Mouse (Mus musculus) olfactory bulb, adult 2 months (tissue): ENCODE measurements at regions not wholly inside any gene's neighbourhood (a gene's known extent, or its start where the extent isn't known, plus 50 kb on each side); places are given as distances from the start of the nearest gene placed in this dataset.

ENCODE experiments used
- H3K27ac ChIP-seq: fragments of 200-500 bp; 2 replicates; pipeline ENCODE4 v1.5.1; 2012; ENCODE audit warnings: low read depth, low read length; ENCODE audit not compliant: insufficient read depth
- H3K4me1 ChIP-seq: fragments of 200-500 bp; 2 replicates; pipeline ENCODE4 v1.6.1; 2012; ENCODE audit warnings: low read length; ENCODE audit not compliant: control insufficient read depth, insufficient read depth
- H3K4me3 ChIP-seq: fragments of 200-500 bp; 2 replicates; pipeline ENCODE4 v1.5.1; 2012; ENCODE audit warnings: mild to moderate bottlenecking, low read depth, low read length, moderate library complexity; ENCODE audit not compliant: insufficient read depth
- CTCF ChIP-seq: fragments of 200-500 bp; IDR thresholded peaks from 2 replicates; pipeline ENCODE4 v1.5.1; 2012; ENCODE audit warnings: low read depth, mild to moderate bottlenecking, low read length, moderate library complexity; ENCODE audit not compliant: insufficient read depth
- POLR2A ChIP-seq: fragments of 200-500 bp; IDR thresholded peaks from 2 replicates; pipeline ENCODE4 v1.6.1; 2012; ENCODE audit warnings: mild to moderate bottlenecking, low read depth, low read length, moderate library complexity; ENCODE audit not compliant: insufficient read depth
- WGBS: fragments of 180-500 bp; shearing (Covaris S2); methylation state at CpG from one replicate; pipeline ENCODE4 v1.1.7; 2018; 5-methylcytosine and 5-hydroxymethylcytosine counted together

DNA sequence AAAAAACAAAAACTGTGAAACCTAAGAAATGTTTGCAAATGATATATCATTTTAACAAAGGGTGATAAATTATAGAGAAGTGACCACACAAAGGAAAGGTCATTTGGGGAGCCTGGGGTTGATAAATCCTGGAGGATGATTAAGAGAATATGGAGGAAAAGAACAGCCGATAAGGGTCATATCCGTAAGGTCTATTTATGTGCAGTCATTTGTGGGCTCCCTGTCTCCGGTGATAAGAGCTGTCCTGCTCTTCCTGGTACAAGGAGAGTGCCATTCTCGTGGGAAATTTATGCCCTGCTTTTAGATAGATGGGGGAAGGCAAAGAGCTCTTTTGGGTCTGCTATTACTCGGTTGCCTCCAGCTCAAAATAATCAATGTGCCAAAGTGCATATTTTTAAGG, 175.9 kb upstream of the Jarid2 start:
- no peak overlapping the region for H3K4me3 ChIP-seq
- TF ChIP-seq POLR2A (no peak), CTCF (no peak)
- peaks cover 7% of the 10 kb centered on the region for H3K4me1 ChIP-seq
- no peak overlapping the region for H3K27ac ChIP-seq
- 89% methylated on average over 5 of the region's 5 CpGs for WGBS

DNA sequence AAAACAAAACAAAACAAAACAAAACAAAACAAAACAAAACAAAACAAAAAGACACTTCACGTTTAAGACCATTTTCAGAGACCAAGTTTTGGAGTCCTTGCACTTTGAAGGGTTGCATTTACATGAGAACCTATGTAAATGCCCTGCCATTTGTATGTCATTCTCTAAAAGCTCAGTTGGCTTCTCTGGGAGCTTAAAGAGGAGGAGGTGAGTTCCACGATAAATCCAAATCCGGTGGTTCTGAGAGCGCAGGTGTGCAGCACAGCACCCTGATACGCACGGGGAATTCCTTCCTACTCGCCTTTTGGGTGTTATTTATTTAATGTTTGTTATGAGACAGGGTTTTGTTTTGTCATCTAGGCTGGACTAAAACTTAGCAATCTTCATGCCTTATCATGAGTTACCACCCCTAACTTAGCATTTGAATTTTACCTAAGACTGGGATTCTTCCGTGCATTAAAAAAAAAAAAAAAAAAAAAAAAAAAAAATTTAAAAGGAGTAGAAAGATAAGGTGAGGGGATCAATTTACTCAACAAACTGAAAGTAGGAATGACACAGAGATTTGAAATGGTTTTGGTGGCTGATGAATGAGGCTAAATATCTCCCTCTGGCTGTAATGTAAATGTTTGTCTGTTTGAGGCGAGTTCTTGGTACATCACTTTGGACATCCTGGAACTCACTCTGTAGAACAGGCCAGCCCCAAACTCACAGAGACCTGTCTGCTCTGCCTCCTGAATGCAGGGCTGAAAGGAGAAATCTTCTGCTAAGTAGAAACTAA, 174.4 kb upstream of the Jarid2 start:
- Histone ChIP-seq H3K27ac (no peak overlapping the region), H3K4me3 (no peak overlapping the region), H3K4me1 (peaks cover 7% of the 10 kb centered on the region)
- 89% methylated on average over 9 of the region's 9 CpGs for WGBS
- TF ChIP-seq POLR2A (no peak), CTCF (no peak)

DNA sequence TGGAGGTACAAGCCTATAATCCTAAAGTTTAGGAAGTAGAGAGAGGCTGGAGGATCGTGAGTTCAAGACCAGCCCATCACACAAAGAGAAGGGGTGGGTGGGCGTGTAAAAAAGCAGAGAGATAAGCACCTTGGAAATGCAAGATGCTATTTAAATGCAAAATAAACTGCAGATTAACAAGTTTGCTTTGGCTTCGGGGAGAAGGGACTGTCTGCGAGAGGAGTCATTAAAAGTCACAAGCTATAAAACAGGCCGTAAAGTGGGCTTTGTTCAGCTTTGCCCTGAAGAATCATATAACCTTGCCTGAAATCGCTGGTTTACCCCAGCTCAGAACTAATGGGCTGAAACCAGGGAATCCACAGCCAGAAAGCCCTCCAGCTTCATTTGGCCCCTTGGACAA, 173.3 kb upstream of the Jarid2 start:
- no peak overlapping the region for H3K4me3 ChIP-seq
- H3K4me1 ChIP-seq, result peaks cover 7% of the 10 kb centered on the region
- no peak for TF ChIP-seq POLR2A
- no peak for TF ChIP-seq CTCF
- H3K27ac ChIP-seq, result no peak overlapping the region
- 78% methylated on average over 6 of the region's 6 CpGs for WGBS

DNA sequence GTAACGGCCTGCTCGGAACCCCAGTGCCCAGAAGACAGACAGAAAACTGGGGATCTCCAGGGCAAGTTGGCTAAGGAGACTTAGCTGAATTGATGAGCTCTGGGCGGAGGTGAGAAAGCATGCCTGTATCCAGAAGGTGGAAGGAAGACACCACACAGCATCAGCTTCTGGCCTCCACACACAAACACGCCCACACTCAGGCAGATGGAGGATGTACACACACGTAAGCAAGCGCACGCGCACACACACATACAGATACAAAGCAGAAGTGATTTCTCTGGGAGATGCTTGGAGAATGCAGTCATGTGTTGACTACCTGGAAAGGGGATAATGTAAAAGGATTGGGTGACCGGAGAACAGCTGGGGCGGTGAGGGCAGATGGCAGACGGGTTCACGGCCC, 171.2 kb upstream of the Jarid2 start:
- peaks cover 7% of the 10 kb centered on the region for H3K4me1 ChIP-seq
- no peak for TF ChIP-seq POLR2A
- no peak for TF ChIP-seq CTCF
- WGBS, result 72% methylated on average over 12 of the region's 12 CpGs
- H3K27ac ChIP-seq, result no peak overlapping the region
- no peak overlapping the region for H3K4me3 ChIP-seq

DNA sequence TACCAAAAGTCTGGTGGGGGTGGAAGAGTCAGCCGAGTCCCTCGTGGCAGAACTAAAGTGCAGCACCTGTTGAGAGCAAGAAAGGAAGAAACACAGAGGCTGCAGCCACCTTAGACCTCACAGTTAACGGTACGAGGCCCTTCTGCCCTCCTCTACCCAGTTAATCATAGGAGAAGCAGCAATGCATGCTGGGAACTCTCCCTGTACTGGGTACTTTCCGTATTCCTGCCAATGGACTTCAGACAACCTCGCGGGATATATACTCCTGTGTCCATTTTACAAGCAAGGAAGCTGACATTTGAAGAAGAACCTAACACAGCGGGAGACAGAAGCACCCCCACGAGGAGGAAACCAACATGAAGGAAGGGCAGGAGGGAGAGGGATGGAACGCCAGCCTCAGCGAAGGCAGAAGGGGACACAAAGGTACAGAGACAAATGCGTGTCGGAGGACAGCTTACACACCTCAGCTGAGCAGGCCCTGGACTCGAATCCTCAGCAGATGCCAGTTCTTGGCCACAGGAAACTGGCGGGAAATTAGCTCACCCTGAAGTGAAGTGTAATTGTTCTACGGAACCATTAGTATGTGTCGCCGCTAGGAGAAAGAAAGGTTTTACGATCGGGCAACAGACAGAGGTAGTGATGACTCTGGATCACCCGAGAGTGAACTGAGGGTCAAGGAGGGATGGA, 170.6 kb upstream of the Jarid2 start:
- TF ChIP-seq POLR2A (no peak), CTCF (no peak)
- Histone ChIP-seq H3K27ac (no peak overlapping the region), H3K4me3 (no peak overlapping the region), H3K4me1 (peaks cover 7% of the 10 kb centered on the region)
- 92% methylated on average over 21 of the region's 21 CpGs for WGBS

DNA sequence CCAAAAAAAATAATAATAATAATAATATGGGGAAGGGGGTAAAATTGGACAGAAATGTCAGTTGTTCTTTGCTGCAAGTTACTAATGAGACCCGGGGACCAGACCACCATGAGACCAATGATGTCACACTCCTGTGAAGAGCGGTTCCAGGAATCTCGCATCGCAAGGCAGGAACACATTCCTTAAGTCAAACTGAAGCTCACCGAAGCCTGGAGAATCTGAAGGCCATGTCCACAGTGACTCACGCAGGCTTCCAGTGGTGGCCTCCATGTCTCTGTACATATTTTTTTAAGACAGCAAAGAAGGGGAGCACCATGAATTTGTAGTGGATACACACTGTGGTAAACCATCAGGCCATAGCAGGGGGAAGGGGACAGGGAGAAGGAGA, 170.1 kb upstream of the Jarid2 start:
- Histone ChIP-seq H3K4me3 (no peak overlapping the region), H3K4me1 (peaks cover 7% of the 10 kb centered on the region), H3K27ac (no peak overlapping the region)
- WGBS, result 96% methylated on average over 6 of the region's 6 CpGs
- no peak for TF ChIP-seq CTCF
- no peak for TF ChIP-seq POLR2A

DNA sequence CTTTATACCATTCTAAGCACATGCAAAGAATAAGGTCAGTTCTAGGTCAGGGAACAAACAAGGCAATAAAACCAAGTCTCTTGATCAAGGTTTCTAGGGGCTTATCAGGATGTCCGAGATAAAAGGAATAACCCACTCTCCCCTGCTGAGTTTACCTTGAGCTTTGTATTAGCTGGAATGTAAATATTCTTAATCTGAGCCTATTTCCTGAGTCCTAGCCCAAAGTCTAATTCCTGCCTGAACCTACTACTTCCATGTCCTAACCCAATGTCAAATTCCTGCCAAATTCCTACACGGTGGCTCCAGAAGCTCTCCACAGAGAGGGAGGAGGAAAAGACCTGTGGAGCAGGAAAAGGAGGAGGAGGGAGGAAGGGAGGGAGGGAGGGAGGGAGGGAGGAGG, 169.6 kb upstream of the Jarid2 start:
- Histone ChIP-seq H3K27ac (no peak overlapping the region), H3K4me1 (peaks cover 7% of the 10 kb centered on the region), H3K4me3 (no peak overlapping the region)
- 64% methylated on average over 2 of the region's 2 CpGs for WGBS
- no peak for TF ChIP-seq CTCF
- TF ChIP-seq POLR2A, result no peak

DNA sequence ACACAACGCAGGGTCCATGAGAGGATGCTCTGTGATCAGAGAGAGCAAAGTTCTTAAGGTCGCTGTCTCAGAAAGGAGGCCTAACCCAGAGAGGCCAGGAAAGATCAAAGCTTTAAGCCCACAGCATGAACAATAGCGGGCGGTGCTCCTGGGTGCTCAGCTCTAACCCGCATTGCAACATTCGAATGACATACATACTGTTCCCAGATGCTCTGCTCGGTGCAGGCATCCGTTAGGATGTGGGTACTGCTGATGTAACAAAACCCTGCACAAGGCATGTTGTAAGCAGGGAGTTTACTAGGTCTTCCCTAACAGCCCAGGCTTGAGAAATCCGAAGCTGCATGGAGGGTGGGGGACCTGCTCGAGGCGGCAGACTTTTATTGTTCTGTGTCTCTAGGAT, 164.6 kb upstream of the Jarid2 start:
- H3K4me1 ChIP-seq, result peaks cover 2% of the 10 kb centered on the region; the same call in 1 of the 2 replicates
- H3K4me3 ChIP-seq, result no peak overlapping the region
- no peak overlapping the region for H3K27ac ChIP-seq
- no peak for TF ChIP-seq POLR2A
- TF ChIP-seq CTCF, result no peak
- WGBS, result 75% methylated on average over 11 of the region's 11 CpGs

DNA sequence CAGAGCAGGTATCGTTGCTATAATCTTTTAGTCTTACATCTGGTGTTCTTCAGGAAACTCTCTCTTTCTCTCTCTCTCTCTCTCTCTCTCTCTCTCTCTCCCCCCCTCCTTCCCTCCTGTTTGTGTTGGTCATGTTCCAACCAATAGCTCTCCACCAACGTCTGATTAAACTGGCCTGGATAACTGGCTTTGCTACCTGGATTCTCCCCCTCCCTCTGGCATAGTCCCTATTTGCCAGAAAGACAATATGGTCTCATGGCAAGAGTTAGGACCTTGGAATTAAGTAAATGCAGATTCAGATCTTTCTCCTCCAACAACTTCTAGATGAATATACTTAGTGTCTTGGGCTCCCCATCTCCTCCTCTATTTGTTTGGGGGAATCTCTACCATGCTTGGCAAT, 161.6 kb upstream of the Jarid2 start:
- peaks cover 2% of the 10 kb centered on the region; the same call in 1 of the 2 replicates for H3K4me1 ChIP-seq
- 76% methylated on average over 2 of the region's 2 CpGs for WGBS
- no peak overlapping the region for H3K4me3 ChIP-seq
- no peak for TF ChIP-seq POLR2A
- no peak for TF ChIP-seq CTCF
- H3K27ac ChIP-seq, result no peak overlapping the region
